Mouse (Mus musculus) forebrain, embryonic 11.5 days (tissue): Measurements from ENCODE around the gene Cabp5. TPM values are rescaled to one million over a fixed set of nuclear protein-coding genes. Genes with fewer than 3 reads are reported as not detected.
"Not testable (repeated sequence)": the region's sequence is repeated elsewhere in the genome, so short reads cannot be mapped to it uniquely, and the experiment has no call there.

Experiments used
- ATAC-seq: fragments of 200-750 bp; cut with Nextera tagmentation; replicated peaks from 2 replicates; pipeline ENCODE4 v1.8.0; 2017; ENCODE audit warnings: moderate TSS enrichment; ENCODE audit not compliant: low FRiP score
- DNase-seq: peaks from one replicate; pipeline ENCODE4 v3.0.0-alpha.2; 2017; ENCODE audit warnings: low spot score
- H3K27ac ChIP-seq: fragments of 300-500 bp; sonication (generic); 2 replicates; pipeline ENCODE4 v1.5.1; 2014; ENCODE audit warnings: low read depth, low read length
- H3K27me3 ChIP-seq: fragments of 300-500 bp; sonication (generic); 2 replicates; pipeline ENCODE4 v1.6.1; 2014; ENCODE audit warnings: mild to moderate bottlenecking, low read length, mixed read lengths; ENCODE audit not compliant: control insufficient read depth, insufficient read depth
- H3K36me3 ChIP-seq: fragments of 300-500 bp; sonication (generic); 2 replicates; pipeline ENCODE4 v1.6.1; 2014; ENCODE audit warnings: mild to moderate bottlenecking, low read length, moderate library complexity, mixed read lengths; ENCODE audit not compliant: control insufficient read depth, insufficient read depth
- H3K4me1 ChIP-seq: fragments of 300-500 bp; sonication (generic); replicated peaks from 2 replicates; pipeline ENCODE4 v1.6.1; 2014; ENCODE audit warnings: low read length, mixed read lengths; ENCODE audit not compliant: control insufficient read depth, insufficient read depth
- H3K4me2 ChIP-seq: fragments of 300-500 bp; sonication (generic); 2 replicates; pipeline ENCODE4 v1.6.1; 2014; ENCODE audit warnings: low read depth, mild to moderate bottlenecking, low read length, moderate library complexity, mixed read lengths; ENCODE audit not compliant: severe bottlenecking
- H3K4me3 ChIP-seq: fragments of 300-500 bp; sonication (generic); 2 replicates; pipeline ENCODE4 v1.5.1; 2014; ENCODE audit warnings: low read depth, low read length
- H3K9ac ChIP-seq: fragments of 300-500 bp; sonication (generic); 2 replicates; pipeline ENCODE4 v1.6.1; 2014; ENCODE audit warnings: low read length
- H3K9me3 ChIP-seq: fragments of 300-500 bp; sonication (generic); 2 replicates; pipeline ENCODE4 v1.6.1; 2016; ENCODE audit warnings: low read length, mixed read lengths; ENCODE audit not compliant: control insufficient read depth
- WGBS: fragments of 180-500 bp; shearing (Covaris S2); extraction: QIAGEN DNeasy Blood & Tissue Kit; methylation state at CpG from one replicate; pipeline ENCODE4 v1.1.7; 2014; 5-methylcytosine and 5-hydroxymethylcytosine counted together
- polyA plus RNA-seq: library from polyadenylated mRNA; unstranded; fragments of >200 nt; fragmentation: Nextera tagmentation; extraction: Ambion mirVana; gene quantifications from 2 replicates; pipeline ENCODE4 v1.2.1, GENCODE M21; 2014

The Cabp5 gene
- not detected in 2 replicates for polyA plus RNA-seq

DNA sequence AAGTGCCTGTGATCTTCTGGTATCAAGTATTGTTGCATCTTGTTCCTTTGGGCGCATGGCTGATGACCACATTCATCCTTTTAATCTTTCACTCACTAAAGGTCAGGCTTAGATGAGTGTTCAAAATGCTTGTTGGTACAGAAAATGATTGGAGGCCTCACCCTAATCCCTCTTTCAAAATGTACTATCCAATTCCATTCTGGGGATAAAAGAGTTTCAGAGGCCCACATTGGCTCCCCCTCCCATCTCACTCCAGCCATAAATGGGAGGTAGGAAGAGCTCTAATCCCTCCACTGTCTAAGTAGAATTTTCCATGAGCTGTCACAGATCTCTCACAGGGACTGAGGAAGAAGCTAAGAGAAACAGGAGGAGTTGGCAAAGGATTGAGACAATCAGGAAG, at the start of gene Cabp5:
Gene Cabp5 (plus strand): TSS at position 301 of the 400 bp plus-strand sequence.
- no peak within 1 kb of the TSS for H3K4me3 ChIP-seq
- H3K9me3 ChIP-seq: no peaks in the 10 kb centered on the region
- ATAC-seq (no peak), DNase-seq (no peak)
- no peaks in the 10 kb centered on the region for H3K4me1 ChIP-seq
- H3K4me2 ChIP-seq: no peak within 1 kb of the TSS
- no peak within 1 kb of the TSS for H3K27ac ChIP-seq
- WGBS: 94% methylated on average over 1 of the region's 1 CpGs
- H3K36me3 ChIP-seq: no peaks in the 10 kb centered on the region
- H3K27me3 ChIP-seq: no peaks in the 10 kb centered on the region
- no peak within 1 kb of the TSS for H3K9ac ChIP-seq

DNA sequence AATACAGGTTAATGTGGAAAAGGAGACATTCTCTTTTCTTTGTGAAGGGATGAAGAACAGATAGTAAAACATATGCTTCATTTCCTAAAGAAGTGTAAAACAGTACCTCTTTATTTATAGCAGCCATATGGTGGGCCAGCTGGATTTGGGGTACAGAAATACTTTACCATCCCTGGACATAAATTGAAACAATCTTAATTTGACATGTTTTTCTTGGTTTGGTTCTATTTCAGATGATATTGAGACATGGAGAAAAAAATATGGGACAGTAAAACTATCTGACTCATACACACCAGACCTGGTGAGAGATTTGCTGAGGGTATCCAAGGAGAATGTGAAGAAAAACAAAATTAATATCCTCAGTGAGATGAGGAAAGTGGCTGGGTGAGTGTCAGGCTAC, 42.0 kb upstream of the Cabp5 start:
- no peaks in the 10 kb centered on the region for H3K27me3 ChIP-seq
- peaks cover 15% of the 10 kb centered on the region; the same call in 1 of the 2 replicates for H3K36me3 ChIP-seq
- no peaks in the 10 kb centered on the region; the same call in 1 of the 2 replicates for H3K9me3 ChIP-seq
- no peak overlapping the region for H3K4me3 ChIP-seq
- H3K4me1 ChIP-seq: no peaks in the 10 kb centered on the region
- ATAC-seq: no peak
- no peak overlapping the region for H3K4me2 ChIP-seq
- no peak overlapping the region for H3K27ac ChIP-seq
- DNase-seq: no peak
- H3K9ac ChIP-seq: no peak overlapping the region

DNA sequence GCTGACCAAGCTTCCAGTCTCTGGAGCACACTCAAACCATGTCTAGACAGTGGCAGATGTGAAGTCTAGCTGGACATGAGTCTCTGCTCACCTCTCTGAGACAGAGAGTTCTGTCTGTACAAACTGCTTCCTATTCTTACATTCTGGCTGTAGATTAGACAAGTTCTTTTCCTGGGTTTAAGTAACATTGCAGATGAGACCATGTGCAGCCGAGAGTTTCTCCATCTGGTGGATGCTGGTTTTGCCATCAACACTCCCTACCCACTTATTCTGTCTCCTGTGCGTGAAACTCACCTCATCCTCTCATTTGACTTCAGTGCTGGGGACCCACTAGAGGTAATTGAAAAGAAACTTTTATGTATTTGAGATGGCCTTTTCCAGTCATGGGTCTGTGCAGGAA, 17.3 kb upstream of the Cabp5 start:
- Histone ChIP-seq H3K4me1 (no peaks in the 10 kb centered on the region), H3K4me2 (no peak overlapping the region), H3K36me3 (no peaks in the 10 kb centered on the region), H3K9me3 (no peaks in the 10 kb centered on the region), H3K9ac (no peak overlapping the region), H3K4me3 (no peak overlapping the region), H3K27ac (no peak overlapping the region), H3K27me3 (no peaks in the 10 kb centered on the region)
- 69% methylated on average over 2 of the region's 2 CpGs for WGBS
- ATAC-seq: no peak
- no peak for DNase-seq

DNA sequence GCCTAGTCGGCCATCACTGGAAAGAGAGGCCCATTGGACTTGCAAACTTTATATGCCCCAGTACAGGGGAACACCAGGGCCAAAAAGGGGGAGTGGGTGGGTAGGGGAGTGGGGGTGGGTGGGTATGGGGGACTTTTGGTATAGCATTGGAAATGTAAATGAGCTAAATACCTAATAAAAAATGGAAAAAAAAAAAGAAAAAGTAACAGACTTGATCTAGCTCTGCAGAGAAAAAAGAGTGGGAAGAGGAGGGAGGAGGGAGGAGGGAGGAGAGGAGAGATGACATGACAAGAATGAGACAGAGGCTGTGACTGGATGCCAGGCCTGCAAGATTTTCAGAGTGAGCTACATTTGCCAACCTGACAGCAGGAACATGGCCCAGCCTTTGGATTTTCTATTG, 52.6 kb downstream of the Cabp5 start, which contains the start of gene Bsph1:
Gene Bsph1 (plus strand): TSS at position 301 of the 400 bp plus-strand sequence.
- not testable (repeated sequence) for ATAC-seq, H3K4me2 ChIP-seq, H3K4me1 ChIP-seq, H3K27ac ChIP-seq, H3K9me3 ChIP-seq, H3K4me3 ChIP-seq, H3K27me3 ChIP-seq, H3K36me3 ChIP-seq, DNase-seq, H3K9ac ChIP-seq
- WGBS: 89% methylated on average over 1 of the region's 1 CpGs

Other genes starting within 250 kb of the Cabp5 start
- gene Vmn1r88, start 238.6 kb upstream of the Cabp5 start, polyA plus RNA-seq: 0.03 TPM in 1 of 2 replicates, not detected in the other
- gene Vmn1r89, start 185.1 kb upstream of the Cabp5 start, polyA plus RNA-seq: not detected in 2 replicates
- 159 and 172 TPM in 2 replicates for gene Lig1, start 120.8 kb upstream of the Cabp5 start, polyA plus RNA-seq
- 7.4 and 11.5 TPM in 2 replicates for gene Zswim9, start 119.4 kb upstream of the Cabp5 start, polyA plus RNA-seq
- 1.9 and 3.1 TPM in 2 replicates for gene Pla2g4c, start 73.5 kb upstream of the Cabp5 start, polyA plus RNA-seq
- not detected in 2 replicates for gene Bsph1, start 52.7 kb downstream of the Cabp5 start, polyA plus RNA-seq
- gene Bsph2, start 172.9 kb downstream of the Cabp5 start, polyA plus RNA-seq: not detected in 2 replicates
- not detected in 2 replicates for gene Sult2a5, start 225.8 kb downstream of the Cabp5 start, polyA plus RNA-seq